8 mouse cellular contexts compared by ENCODE assay signal in genomic region chr8:95916106-95916505, GRCm38 (mm10). TPM values are rescaled to one million over a fixed set of nuclear protein-coding genes. Genes with fewer than 3 reads are reported as not detected.
A peak's percentile ranks its signal among the peaks of the same experiment; 100 is the strongest.
DNase-seq lines count a peak whose midpoint lies in the region; ATAC-seq and TF ChIP-seq lines count a peak whose summit lies in the region.

No protein-coding gene starts in this region.

- peaks cover 6% of the 10 kb centered on the region; the same call in 1 of the 2 replicates for H3K27me3 ChIP-seq in embryonic facial prominence, embryonic 10.5 days (replicated peaks; ENCODE audit: low read depth, poor library complexity, severe bottlenecking)
- H3K27me3 ChIP-seq in hindbrain, embryonic 12.5 days, result no peaks in the 10 kb centered on the region
- no peaks in the 10 kb centered on the region for H3K27me3 ChIP-seq in limb, embryonic 14.5 days (ENCODE audit: control insufficient read depth, insufficient read depth, low read length)
- H3K27me3 ChIP-seq in neural tube, embryonic 13.5 days, result peaks cover 6% of the 10 kb centered on the region; the same call in 1 of the 2 replicates

- H3K4me1 ChIP-seq in embryonic facial prominence, embryonic 10.5 days, result peaks cover 9% of the 10 kb centered on the region
- peaks cover 2% of the 10 kb centered on the region; the same call in 1 of the 2 replicates for H3K4me1 ChIP-seq in hindbrain, embryonic 12.5 days
- no peaks in the 10 kb centered on the region; the same call in 1 of the 2 replicates for H3K4me1 ChIP-seq in limb, embryonic 14.5 days (ENCODE audit: control insufficient read depth, insufficient read depth, low read length)
- H3K4me1 ChIP-seq in neural tube, embryonic 13.5 days (replicated peaks), result peaks cover 9% of the 10 kb centered on the region; the same call in 1 of the 2 replicates

- H3K9ac ChIP-seq in hindbrain, embryonic 12.5 days, result peak overlapping the region; percentile 53; the same call in 1 of the 2 replicates
- H3K9ac ChIP-seq in limb, embryonic 14.5 days (ENCODE audit: low read depth, low read length, severe bottlenecking), result peak overlapping the region; percentile 28; the same call in 1 of the 2 replicates
- peak overlapping the region; percentile 62 for H3K9ac ChIP-seq in neural tube, embryonic 13.5 days

- ATAC-seq in activated CD4-positive, CD25-positive, alpha-beta regulatory T cell, adult 4 months, result peak; percentile 43
- peak; percentile 73 for ATAC-seq in hindbrain, embryonic 12.5 days (ENCODE audit: low FRiP score)
- no peak for ATAC-seq in limb, embryonic 14.5 days (ENCODE audit: low FRiP score, low read depth)
- peak; percentile 80 for ATAC-seq in neural tube, embryonic 13.5 days (ENCODE audit: low read depth)

- H3K36me3 ChIP-seq in embryonic facial prominence, embryonic 10.5 days (replicated peaks), result no peaks in the 10 kb centered on the region
- H3K36me3 ChIP-seq in hindbrain, embryonic 12.5 days, result no peaks in the 10 kb centered on the region
- no peaks in the 10 kb centered on the region for H3K36me3 ChIP-seq in limb, embryonic 14.5 days (ENCODE audit: control insufficient read depth, insufficient read depth, low read length)
- no peaks in the 10 kb centered on the region for H3K36me3 ChIP-seq in neural tube, embryonic 13.5 days

- DNase-seq in layer of hippocampus, adult 9-11 months, result peak; percentile 18
- DNase-seq in layer of hippocampus, postnatal 10 days (ENCODE audit: low spot score in 2 of 2), result no peak
- DNase-seq in embryonic facial prominence, embryonic 10.5 days (ENCODE audit: low spot score), result peak; percentile 59
- no peak for DNase-seq in limb, embryonic 14.5 days (ENCODE audit: low spot score)
- no peak for DNase-seq in urinary bladder, postnatal 14 days (ENCODE audit: low spot score)

- no peak overlapping the region for H3K27ac ChIP-seq in embryonic facial prominence, embryonic 10.5 days (replicated peaks)
- no peak overlapping the region for H3K27ac ChIP-seq in hindbrain, embryonic 12.5 days
- no peak overlapping the region for H3K27ac ChIP-seq in limb, embryonic 14.5 days (replicated peaks; ENCODE audit: low read depth, low read length)
- 0 out of 2 replicates have a peak overlapping the region, but pooled peaks have one; percentile 10 for H3K27ac ChIP-seq in neural tube, embryonic 13.5 days (replicated peaks)

- 9% methylated on average over 9 of the region's 9 CpGs for WGBS in embryonic facial prominence, embryonic 10.5 days
- 4% methylated on average over 9 of the region's 9 CpGs for WGBS in hindbrain, embryonic 12.5 days
- WGBS in limb, embryonic 14.5 days, result 11% methylated on average over 8 of the region's 9 CpGs
- WGBS in neural tube, embryonic 13.5 days, result 2% methylated on average over 9 of the region's 9 CpGs

- TF ChIP-seq POLR2A in limb, embryonic 14.5 days (IDR thresholded peaks at IDR 0.05; ENCODE audit: borderline replicate concordance, extremely low read depth, insufficient read depth, insufficient read length), result no peak

- no peaks in the 10 kb centered on the region for H3K9me3 ChIP-seq in embryonic facial prominence, embryonic 10.5 days
- no peaks in the 10 kb centered on the region for H3K9me3 ChIP-seq in hindbrain, embryonic 12.5 days (replicated peaks)
- H3K9me3 ChIP-seq in limb, embryonic 14.5 days (ENCODE audit: control insufficient read depth, low read length), result no peaks in the 10 kb centered on the region
- no peaks in the 10 kb centered on the region for H3K9me3 ChIP-seq in neural tube, embryonic 13.5 days

- H3K4me2 ChIP-seq in hindbrain, embryonic 12.5 days (replicated peaks), result peak overlapping the region; percentile 55
- H3K4me2 ChIP-seq in limb, embryonic 14.5 days (replicated peaks; ENCODE audit: low read depth, low read length, severe bottlenecking), result peak overlapping the region; percentile 48
- H3K4me2 ChIP-seq in neural tube, embryonic 13.5 days, result peak overlapping the region; percentile 59

- H3K4me3 ChIP-seq in embryonic facial prominence, embryonic 10.5 days, result peak overlapping the region; percentile 49
- H3K4me3 ChIP-seq in hindbrain, embryonic 12.5 days, result peak overlapping the region; percentile 23
- H3K4me3 ChIP-seq in limb, embryonic 14.5 days (replicated peaks; ENCODE audit: low read length), result peak overlapping the region; percentile 27
- H3K4me3 ChIP-seq in neural tube, embryonic 13.5 days, result peak overlapping the region; percentile 29

RNA-seq across cellular contexts. Expression of gene Got2, which starts 27.8 kb away (rescaled TPM):
- total RNA-seq in layer of hippocampus, postnatal 10 days (2021), result 100 to 1,000 TPM; 196 to 216 TPM
- 100 to 1,000 TPM in 1 of 2 experiments, 10 to 100 TPM in 1; 66.6 to 136 TPM for polyA plus RNA-seq in activated CD4-positive, CD25-positive, alpha-beta regulatory T cell, adult 4 months (2017; shearing (Covaris generic))
- 183 and 187 TPM in 2 replicates for polyA plus RNA-seq in embryonic facial prominence, embryonic 10.5 days (2016; fragmentation: Nextera tagmentation; extraction: Ambion mirVana)
- polyA plus RNA-seq in hindbrain, embryonic 12.5 days (2016; fragmentation: Nextera tagmentation; extraction: Ambion mirVana), result 162 and 164 TPM in 2 replicates
- polyA plus RNA-seq in limb, embryonic 14.5 days (2012; rRNA removed), result 96.4 and 101 TPM in 2 replicates
- polyA plus RNA-seq in limb, embryonic 14.5 days (2014; fragmentation: Nextera tagmentation; extraction: Ambion mirVana), result 60.0 and 60.2 TPM in 2 replicates
- polyA plus RNA-seq in neural tube, embryonic 13.5 days (2015; fragmentation: Nextera tagmentation; extraction: Ambion mirVana), result 196 and 201 TPM in 2 replicates

Comparison
In these comparisons a context has a peak if more than half of its experiments do, and no peak if none do; other contexts are left out.
1. DNase-seq: peak in layer of hippocampus, adult 9-11 months (single experiment) and embryonic facial prominence, embryonic 10.5 days (single experiment); none in layer of hippocampus, postnatal 10 days (0 of 2), limb, embryonic 14.5 days (single experiment) and urinary bladder, postnatal 14 days (single experiment).
2. Peak in every context shown above with its lines, with median percentiles within 50 percentile points of each other: H3K4me3 ChIP-seq, H3K4me2 ChIP-seq and H3K9ac ChIP-seq.